Mouse (Mus musculus): ENCODE results near the gene Tspan31. TPM values are rescaled to one million over a fixed set of nuclear protein-coding genes. Genes with fewer than 3 reads are reported as not detected.

Gene Tspan31
- total RNA-seq, 2 experiments from 2014 or later, result 21.6 to 29.9 TPM

DNA sequence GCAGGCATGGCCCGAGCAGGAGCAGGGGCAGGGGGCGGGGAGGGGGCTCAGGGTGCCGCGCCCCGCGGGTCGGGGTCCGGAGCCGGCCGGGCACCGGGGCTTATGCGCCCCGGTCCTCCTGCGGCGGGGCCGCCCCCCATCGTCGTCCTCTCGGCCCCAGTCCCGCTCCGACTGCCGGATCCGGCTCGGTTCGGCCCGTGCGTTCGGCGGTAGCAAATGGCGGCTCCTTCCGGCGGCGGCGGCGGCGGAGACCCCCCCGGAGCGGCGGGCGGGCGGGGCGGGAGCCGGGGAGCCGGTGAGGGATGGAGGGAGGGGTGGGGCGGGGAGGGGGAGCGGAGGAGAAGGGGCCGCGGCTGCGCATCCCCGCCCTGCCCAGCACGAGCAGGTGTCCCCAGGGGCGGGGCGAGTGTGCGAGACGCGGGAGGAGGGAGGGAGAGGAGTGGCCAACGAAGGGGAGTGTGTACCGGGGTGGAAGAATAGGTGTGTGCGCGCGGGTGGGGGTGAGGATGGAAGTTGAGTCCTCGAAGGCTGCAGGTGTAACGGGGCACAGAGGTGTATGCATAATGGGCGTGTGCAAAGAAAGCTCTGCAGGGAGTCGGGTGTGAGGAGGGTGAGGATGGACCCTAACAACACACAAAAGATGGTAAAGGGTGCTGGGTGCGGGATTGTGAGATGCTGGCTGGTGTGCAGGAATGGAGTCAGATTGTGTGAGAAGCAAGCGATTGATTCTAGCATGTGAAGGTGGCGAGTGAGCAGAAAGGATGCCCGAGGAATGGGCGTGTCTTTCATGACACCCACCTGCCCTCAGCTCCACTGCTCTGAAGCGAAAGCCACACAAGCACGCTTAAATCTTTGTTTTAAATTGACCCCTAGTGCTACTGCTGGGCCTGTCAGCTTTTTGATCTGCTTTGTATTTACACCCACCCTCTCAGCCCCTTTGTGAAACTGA is 9.8 kb downstream of the Tspan31 start, which contains the start of gene March9:
Gene March9 (minus strand): TSS at position 217 of the 949 bp plus-strand sequence.
- H3K27ac ChIP-seq, result peak within 1 kb of the TSS; percentile 48
- no peak for TF ChIP-seq CTCF (IDR thresholded peaks at IDR 0.05)
- intact Hi-C loops (cut with DNase I), result no loop called here
- peak within 1 kb of the TSS; percentile 89 for H3K4me3 ChIP-seq
- peak; percentile 60 for DNase-seq

DNA sequence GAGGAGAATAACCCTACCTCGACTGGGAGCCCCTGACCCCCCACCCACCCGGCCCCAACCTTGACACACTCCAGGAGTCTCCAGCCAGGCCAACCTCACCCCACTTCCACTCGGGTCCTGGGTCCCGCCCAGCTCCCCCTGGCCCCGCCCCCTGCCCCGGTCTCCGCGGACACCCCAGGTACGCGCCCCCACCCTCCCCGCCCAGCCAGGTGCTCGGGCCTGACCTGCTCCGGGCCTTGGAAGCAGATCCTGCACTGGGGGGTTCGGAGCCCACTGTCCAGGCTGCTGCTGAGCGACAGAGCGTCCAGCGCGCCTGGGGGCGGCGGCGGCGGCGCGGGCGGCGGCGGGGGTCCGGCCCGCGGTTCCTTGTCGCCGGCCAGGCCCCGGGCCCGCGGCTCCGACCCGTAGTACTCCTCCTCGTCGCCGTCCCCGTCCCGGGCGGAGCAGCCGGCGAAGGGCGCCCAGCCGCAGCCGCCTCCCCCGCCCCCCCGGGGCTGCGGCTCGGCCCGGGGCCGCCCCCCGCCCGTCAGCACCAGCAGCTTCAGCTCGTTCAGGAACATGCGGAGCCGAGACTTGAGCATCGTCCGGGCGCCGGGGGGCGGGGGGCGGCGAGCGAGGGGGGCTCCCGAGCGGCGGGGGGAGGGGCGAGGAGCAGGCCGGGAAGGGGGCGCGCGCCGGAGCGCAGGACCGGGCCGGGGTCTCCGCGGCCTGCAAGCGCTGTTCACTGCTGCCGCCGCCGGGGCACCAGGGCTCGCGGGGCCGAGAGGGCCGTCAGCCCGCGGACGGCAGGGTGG is 10.7 kb downstream of the Tspan31 start:
- peak; percentile 24 for DNase-seq
- peak overlapping the region; percentile 48 for H3K27ac ChIP-seq
- H3K4me3 ChIP-seq, result peak overlapping the region; percentile 89
- intact Hi-C loops (cut with DNase I), result no loop called here
- TF ChIP-seq CTCF (IDR thresholded peaks at IDR 0.05), result no peak

DNA sequence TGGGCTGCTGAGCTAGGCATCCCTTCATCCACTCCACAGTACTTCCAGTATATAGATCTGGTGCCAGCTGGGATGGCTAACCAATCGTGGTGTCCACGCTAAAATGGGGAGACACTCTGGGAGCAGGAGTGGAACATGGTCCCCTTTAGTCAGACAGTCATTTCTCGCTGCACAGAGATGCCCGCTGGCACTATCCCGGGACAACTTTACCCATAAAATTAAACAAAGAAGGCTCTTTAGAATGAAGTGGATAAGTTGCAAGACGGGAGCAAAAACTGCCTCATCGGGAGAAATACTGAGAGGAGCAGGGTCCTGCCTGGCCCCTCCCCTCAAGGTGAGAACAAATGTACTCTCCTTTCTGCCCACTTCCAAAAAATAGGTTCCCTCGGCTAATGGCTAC is 11.4 kb downstream of the Tspan31 start:
- TF ChIP-seq CTCF (IDR thresholded peaks at IDR 0.05), result no peak
- DNase-seq, result no peak
- intact Hi-C loops (cut with DNase I), result no loop called here
- H3K27ac ChIP-seq, result no peak overlapping the region
- H3K4me3 ChIP-seq, result peak overlapping the region; percentile 89

DNA sequence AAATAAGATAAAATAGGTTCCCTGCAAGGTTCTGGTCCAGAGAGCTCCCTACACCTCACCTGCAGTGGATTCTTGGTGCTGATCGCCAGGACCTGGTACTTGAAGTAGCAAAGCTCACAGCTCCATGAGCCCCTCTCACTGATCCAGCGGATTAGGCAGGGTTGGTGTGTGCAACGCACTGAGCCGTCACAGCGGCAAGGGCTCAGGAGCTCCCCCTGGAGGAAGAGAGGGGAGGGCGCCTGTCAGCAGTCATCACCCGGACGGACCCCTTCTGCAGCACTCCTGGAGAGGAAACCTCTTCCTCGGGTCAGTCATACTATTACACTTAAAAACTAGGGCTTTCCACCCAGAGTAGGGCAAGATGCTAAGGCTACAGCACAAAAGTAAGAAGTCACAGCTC is 11.9 kb downstream of the Tspan31 start:
- peak; percentile 81 for DNase-seq
- no peak overlapping the region for H3K27ac ChIP-seq
- peak; percentile 99 for TF ChIP-seq CTCF (IDR thresholded peaks at IDR 0.05)
- intact Hi-C loops (cut with DNase I), result no loop called here
- H3K4me3 ChIP-seq, result peak overlapping the region; percentile 89

DNA sequence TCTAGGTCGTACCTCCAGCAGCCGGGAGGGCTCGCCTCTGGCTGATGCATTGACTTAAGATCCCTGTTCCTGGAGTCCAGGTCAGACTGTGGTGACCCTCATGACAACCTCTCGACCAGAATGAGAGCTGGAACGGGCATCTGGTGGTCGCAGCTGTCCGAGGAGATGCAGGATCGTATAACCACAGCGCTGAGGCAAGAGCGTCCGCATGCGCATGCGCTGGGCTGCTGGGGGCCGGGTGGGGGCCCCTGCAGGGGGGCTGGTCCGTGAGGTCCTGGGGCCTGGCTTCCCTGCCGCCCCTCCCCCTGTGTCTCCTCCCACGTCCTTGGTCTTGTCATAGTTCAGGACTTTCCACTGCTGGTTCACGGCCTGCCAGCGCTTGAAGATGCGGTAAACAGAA is 13.6 kb downstream of the Tspan31 start:
- intact Hi-C loops (cut with DNase I), result no loop called here
- Histone ChIP-seq H3K27ac (no peak overlapping the region), H3K4me3 (no peak overlapping the region)
- TF ChIP-seq CTCF (IDR thresholded peaks at IDR 0.05), result no peak
- no peak for DNase-seq

DNA sequence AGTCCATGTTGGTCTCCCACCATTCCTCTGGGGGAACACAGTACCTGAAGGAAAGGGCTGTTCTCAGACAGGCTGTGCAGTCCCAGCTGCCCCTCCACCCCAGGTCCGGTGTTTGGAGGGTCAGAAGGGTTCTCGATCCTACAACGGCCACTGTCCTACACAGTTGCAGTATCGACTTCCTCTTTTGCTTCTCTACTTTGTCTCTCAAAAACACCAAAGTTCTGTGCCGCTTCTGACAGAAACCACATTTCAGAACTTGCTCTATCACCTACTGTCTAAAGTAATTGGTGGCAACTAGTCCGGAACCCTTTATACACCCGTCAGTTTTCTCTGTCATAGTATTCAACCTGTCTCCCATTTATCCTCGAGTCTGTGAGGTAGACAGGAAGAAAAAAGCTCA is 14.7 kb downstream of the Tspan31 start:
- Histone ChIP-seq H3K4me3 (no peak overlapping the region), H3K27ac (no peak overlapping the region)
- intact Hi-C loops (cut with DNase I), result no loop called here
- DNase-seq, result no peak
- no peak for TF ChIP-seq CTCF (IDR thresholded peaks at IDR 0.05)

DNA sequence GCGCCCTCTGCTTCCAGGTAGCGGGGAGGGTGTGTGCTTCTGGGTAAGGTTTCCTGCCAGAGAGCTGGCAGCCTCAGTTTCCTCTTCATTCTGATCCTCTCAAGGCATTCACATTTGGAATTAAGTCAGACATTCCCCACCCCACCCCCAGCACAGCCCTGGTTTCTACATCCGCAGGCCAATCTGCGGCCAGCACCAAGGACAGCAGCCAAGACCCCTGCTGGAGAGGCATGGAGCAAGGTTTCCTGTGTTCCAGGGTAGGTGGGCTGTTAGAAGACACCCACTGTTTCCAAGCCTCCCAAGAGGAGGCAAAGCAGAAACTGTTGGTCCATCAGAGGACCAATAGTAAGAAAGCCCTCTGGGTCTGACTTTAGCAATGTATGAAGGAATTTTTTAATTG is 15.4 kb downstream of the Tspan31 start:
- intact Hi-C loops (cut with DNase I), result no loop called here
- DNase-seq, result no peak
- H3K27ac ChIP-seq, result no peak overlapping the region
- no peak overlapping the region for H3K4me3 ChIP-seq
- no peak for TF ChIP-seq CTCF (IDR thresholded peaks at IDR 0.05)

DNA sequence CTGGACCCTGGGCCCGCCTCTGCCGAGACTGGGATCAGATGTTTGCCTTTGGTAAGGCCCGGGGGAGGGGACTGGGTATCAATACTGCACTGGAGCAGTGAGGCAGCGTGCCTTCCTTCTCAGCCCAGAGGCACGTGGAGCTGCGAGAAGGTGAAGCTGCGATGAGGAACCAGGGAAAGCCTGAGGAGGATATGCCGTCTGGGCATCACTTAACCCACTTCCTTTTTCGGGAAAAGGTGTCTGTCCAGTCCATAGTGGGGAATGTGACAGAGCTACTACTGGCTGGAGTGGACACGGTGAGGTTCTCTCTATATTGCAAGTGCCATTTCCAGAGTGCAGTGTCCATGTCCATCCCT is 20.0 kb downstream of the Tspan31 start:
- intact Hi-C loops (cut with DNase I), result no loop called here
- DNase-seq, result no peak
- TF ChIP-seq CTCF (IDR thresholded peaks at IDR 0.05), result no peak
- Histone ChIP-seq H3K27ac (no peak overlapping the region), H3K4me3 (no peak overlapping the region)

DNA sequence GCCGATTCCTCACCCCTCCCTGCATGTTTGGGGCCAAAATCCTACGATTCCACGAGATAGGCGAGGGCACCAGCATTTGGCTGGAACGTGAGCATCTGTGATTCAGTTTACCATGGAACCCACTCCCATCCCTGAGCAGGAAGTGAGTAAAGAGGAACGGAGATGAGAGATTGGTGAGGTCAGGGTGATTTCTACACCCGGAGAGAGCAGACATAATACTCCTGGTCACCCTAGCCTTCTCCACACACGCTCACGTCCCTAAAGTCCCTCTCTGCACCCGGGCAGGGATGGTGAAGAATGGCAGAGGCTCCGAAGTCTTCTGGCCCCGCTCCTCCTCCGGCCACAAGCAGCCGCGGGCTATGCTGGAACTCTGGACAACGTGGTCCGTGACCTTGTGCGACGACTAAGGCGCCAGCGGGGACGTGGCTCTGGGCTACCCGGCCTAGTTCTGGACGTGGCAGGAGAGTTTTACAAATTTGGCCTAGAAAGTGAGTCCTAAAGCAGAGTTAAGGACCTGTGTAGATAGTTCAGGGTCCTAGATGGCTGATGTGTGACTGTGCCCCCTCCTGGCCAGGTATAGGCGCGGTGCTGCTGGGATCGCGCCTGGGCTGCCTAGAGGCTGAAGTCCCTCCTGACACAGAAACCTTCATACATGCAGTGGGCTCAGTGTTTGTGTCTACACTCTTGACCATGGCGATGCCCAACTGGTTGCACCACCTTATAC is 20.5 kb downstream of the Tspan31 start:
- DNase-seq, result no peak
- peak; percentile 10; the same call in 1 of the 2 replicates for TF ChIP-seq CTCF (IDR thresholded peaks at IDR 0.05)
- intact Hi-C loops (cut with DNase I), result no loop called here
- Histone ChIP-seq H3K4me3 (peak overlapping the region; percentile 55), H3K27ac (no peak overlapping the region)

DNA sequence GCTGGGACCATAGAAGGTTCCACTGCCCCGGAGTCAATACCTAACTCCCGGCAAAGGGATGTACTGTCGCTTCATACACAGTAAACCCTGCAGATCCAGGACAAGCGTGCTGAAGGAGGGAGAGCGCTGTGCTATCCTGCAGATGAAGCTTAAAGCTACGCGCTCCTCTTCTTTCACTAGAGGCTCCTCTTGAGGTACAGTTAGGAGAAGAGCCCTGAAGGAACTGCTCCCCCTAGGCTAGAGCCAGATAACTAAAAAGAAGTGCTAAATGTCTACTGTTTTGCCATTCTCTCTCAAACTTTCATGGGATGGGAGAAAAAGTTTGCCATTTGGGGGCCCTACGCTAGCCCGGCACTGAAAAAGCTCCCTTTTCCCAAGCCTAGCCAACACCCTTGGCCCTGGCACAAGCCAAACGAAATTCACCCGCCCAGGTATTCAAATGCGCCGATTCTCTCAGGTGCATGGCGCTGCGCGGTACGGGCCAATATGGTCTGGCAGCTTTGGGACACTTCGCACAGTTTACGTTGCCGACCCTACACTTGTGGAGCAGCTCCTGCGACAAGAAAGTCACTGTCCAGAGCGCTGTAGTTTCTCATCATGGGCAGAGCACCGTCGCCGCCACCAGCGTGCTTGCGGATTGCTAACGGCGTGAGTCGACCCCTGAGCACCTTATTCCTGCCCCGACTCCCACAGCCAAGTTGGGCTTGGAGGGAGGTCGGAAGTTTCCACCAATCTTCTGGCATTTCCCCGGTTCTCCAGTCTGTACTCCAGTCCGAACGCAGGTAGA is 21.3 kb downstream of the Tspan31 start:
- no peak for TF ChIP-seq CTCF (IDR thresholded peaks at IDR 0.05)
- Histone ChIP-seq H3K27ac (no peak overlapping the region), H3K4me3 (peak overlapping the region; percentile 55)
- DNase-seq, result no peak
- intact Hi-C loops (cut with DNase I), result no loop called here

DNA sequence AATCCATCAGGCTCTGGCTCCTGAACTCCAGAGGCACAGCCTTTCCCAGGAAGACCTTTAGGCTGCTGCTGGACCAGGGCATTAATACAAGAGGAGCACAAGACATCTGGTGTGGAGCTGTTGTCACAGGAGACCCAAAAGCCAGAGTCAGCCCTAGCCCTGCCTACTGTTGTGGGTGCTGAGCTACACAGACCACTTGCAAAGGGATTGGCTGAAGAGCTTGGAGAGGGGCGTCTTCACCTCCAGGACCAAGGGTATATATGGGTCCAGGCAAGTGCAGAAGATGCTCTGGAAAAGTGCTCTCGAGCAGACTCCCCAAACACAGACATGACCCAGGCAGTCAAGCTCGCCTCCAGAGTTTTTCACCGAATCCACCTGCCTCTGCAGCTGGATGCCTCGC is 22.1 kb downstream of the Tspan31 start, which contains the start of gene Cyp27b1:
Gene Cyp27b1 (plus strand): TSS at position 297 of the 400 bp plus-strand sequence.
- TF ChIP-seq CTCF (IDR thresholded peaks at IDR 0.05), result no peak
- DNase-seq, result no peak
- Histone ChIP-seq H3K4me3 (peak within 1 kb of the TSS; percentile 55), H3K27ac (no peak within 1 kb of the TSS)
- intact Hi-C loops (cut with DNase I), result no loop called here

DNA sequence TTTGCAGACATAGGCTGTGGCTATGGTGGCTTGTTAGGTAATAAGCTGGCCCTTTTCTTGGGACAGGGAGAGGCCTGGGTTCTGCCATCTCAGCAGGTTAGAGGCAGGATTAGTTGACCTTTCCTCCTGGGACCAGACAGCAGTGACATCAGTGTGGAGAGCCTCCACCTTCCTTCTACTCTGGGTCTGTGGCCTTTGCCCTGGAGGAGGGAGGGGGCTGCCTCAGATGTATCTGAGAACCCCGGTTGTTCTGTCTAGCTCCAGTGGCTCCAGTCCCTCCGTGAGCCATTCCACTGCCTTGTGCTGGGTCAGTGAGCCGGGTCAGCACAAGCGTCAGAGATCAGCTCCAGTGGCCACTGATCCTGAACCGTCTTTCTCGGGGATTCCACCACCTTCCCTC is 26.9 kb downstream of the Tspan31 start:
- TF ChIP-seq CTCF (IDR thresholded peaks at IDR 0.05), result no peak
- intact Hi-C loops (cut with DNase I), result no loop called here
- no peak overlapping the region for H3K4me3 ChIP-seq
- DNase-seq, result no peak
- no peak overlapping the region for H3K27ac ChIP-seq

All from gastrocnemius, adult 2 months (tissue).